Mouse (Mus musculus): ENCODE measurements around the gene Ptprk.

DNA sequence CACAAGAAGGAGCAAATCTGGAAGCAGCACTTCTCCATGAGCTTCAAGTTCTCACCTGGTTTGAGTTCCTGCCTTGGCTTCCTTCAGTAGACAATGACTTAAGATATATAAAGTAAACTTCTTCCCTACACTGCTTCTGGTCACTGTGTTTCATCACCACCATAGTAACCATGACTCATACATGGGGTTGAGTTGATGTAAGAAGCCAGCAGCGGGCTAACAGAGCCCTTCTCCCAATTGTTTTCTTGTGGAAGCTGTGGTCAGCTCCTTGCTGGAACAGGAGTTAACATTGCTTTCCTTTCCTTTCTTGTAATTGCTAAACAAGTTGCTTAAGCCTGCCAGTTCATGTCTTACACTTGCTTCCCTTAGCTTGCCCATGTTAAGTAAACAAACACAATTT is 96.6 kb downstream of the Ptprk start:
- TF ChIP-seq USF1 (IDR thresholded peaks at IDR 0.05; ENCODE audit: low read depth) (no peak), POLR2AphosphoS2 (IDR thresholded peaks at IDR 0.05; ENCODE audit: insufficient read length, low read depth) (no peak)

Data from myocyte (in vitro differentiated cells).